ENCODE assay signal across 12 mouse cellular contexts in genomic region chr10:70874994-70875538, GRCm38 (mm10).
DNase-seq lines count a peak whose midpoint lies in the region; ATAC-seq and TF ChIP-seq lines count a peak whose summit lies in the region.
"Had no signal": no experiment of that assay in that cellular context is flagged by ENCODE, and none has a peak within 500 bp of the region (broad histone marks: within the 10 kb centered on the region; RNA-seq: fewer than 3 reads in every experiment).

No protein-coding gene starts in this region.

- WGBS in midbrain, embryonic 10.5 days = 58% methylated on average over 12 of the region's 12 CpGs
- WGBS in midbrain, embryonic 11.5 days = 34% methylated on average over 12 of the region's 12 CpGs
- WGBS in hindbrain, postnatal 0 days = 16% methylated on average over 12 of the region's 12 CpGs
- WGBS in neural tube, embryonic 15.5 days = 19% methylated on average over 12 of the region's 12 CpGs

- no peaks in the 10 kb centered on the region for H3K36me3 ChIP-seq in midbrain, embryonic 10.5 days
- H3K36me3 ChIP-seq in midbrain, embryonic 11.5 days (ENCODE audit: control insufficient read depth, insufficient read depth, low read length) = no peaks in the 10 kb centered on the region
- H3K36me3 ChIP-seq in hindbrain, postnatal 0 days (ENCODE audit: insufficient read depth, low read length) = no peaks in the 10 kb centered on the region
- no peaks in the 10 kb centered on the region for H3K36me3 ChIP-seq in neural tube, embryonic 15.5 days
- H3K36me3 ChIP-seq: liver, embryonic 13.5 days had no signal

- ATAC-seq in midbrain, embryonic 11.5 days (ENCODE audit: low FRiP score) = no peak
- ATAC-seq in hindbrain, postnatal 0 days = no peak
- ATAC-seq in neural tube, embryonic 15.5 days (ENCODE audit: low FRiP score) = peak; percentile 14; the same call in 1 of the 2 replicates

- no peak overlapping the region for H3K9ac ChIP-seq in midbrain, embryonic 11.5 days (ENCODE audit: low read length)
- H3K9ac ChIP-seq in hindbrain, postnatal 0 days (replicated peaks; ENCODE audit: low read length) = no peak overlapping the region
- no peak overlapping the region for H3K9ac ChIP-seq in neural tube, embryonic 15.5 days (replicated peaks)
- H3K9ac ChIP-seq: liver, embryonic 13.5 days had no signal

- no peak for TF ChIP-seq CTCF in hindbrain, postnatal 0 days (IDR thresholded peaks at IDR 0.05; ENCODE audit: low read depth)

- no peak overlapping the region for H3K4me3 ChIP-seq in midbrain, embryonic 10.5 days
- H3K4me3 ChIP-seq in midbrain, embryonic 11.5 days (ENCODE audit: low read depth, low read length) = no peak overlapping the region
- no peak overlapping the region for H3K4me3 ChIP-seq in hindbrain, postnatal 0 days (ENCODE audit: low read length)
- no peak overlapping the region for H3K4me3 ChIP-seq in neural tube, embryonic 15.5 days (replicated peaks)
- H3K4me3 ChIP-seq: left cerebral cortex, adult 2 months; liver, embryonic 13.5 days had no signal

- H3K27me3 ChIP-seq in midbrain, embryonic 10.5 days (ENCODE audit: low read depth, poor library complexity, severe bottlenecking) = no peaks in the 10 kb centered on the region
- H3K27me3 ChIP-seq in midbrain, embryonic 11.5 days (ENCODE audit: control insufficient read depth, insufficient read depth, low read length) = no peaks in the 10 kb centered on the region
- no peaks in the 10 kb centered on the region for H3K27me3 ChIP-seq in hindbrain, postnatal 0 days (ENCODE audit: insufficient read depth, low read length)
- no peaks in the 10 kb centered on the region for H3K27me3 ChIP-seq in neural tube, embryonic 15.5 days (replicated peaks)
- H3K27me3 ChIP-seq: liver, embryonic 13.5 days had no signal

- peaks cover 4% of the 10 kb centered on the region; the same call in 1 of the 2 replicates for H3K4me1 ChIP-seq in midbrain, embryonic 10.5 days
- H3K4me1 ChIP-seq in midbrain, embryonic 11.5 days (ENCODE audit: control insufficient read depth, insufficient read depth, low read length) = no peaks in the 10 kb centered on the region
- H3K4me1 ChIP-seq in hindbrain, postnatal 0 days (ENCODE audit: insufficient read depth, low read length) = no peaks in the 10 kb centered on the region
- 0 out of 2 replicates have a peak, but pooled peaks cover 5% of the 10 kb centered on the region for H3K4me1 ChIP-seq in neural tube, embryonic 15.5 days
- H3K4me1 ChIP-seq: liver, embryonic 13.5 days had no signal

- no peaks in the 10 kb centered on the region for H3K9me3 ChIP-seq in midbrain, embryonic 10.5 days (replicated peaks)
- no peaks in the 10 kb centered on the region for H3K9me3 ChIP-seq in midbrain, embryonic 11.5 days (ENCODE audit: control insufficient read depth, low read length)
- H3K9me3 ChIP-seq in hindbrain, postnatal 0 days (ENCODE audit: low read length) = no peaks in the 10 kb centered on the region
- H3K9me3 ChIP-seq in neural tube, embryonic 15.5 days (replicated peaks) = no peaks in the 10 kb centered on the region

- peak; percentile 48 for DNase-seq in embryo, embryonic 10 days (ENCODE audit: low spot score)
- no peak for DNase-seq in embryo, embryonic 9.5 days (ENCODE audit: extremely low spot score)
- peak; percentile 27 for DNase-seq in midbrain, embryonic 10.5 days (ENCODE audit: low spot score)
- no peak for DNase-seq in midbrain, embryonic 11.5 days (ENCODE audit: low spot score, missing footprints)
- peak; percentile 30 for DNase-seq in hindbrain, postnatal 0 days (ENCODE audit: low spot score)
- no peak for DNase-seq in Muller cell, postnatal 12 days (ENCODE audit: inconsistent ontology term)
- no peak for DNase-seq in cerebellum, adult 9-11 months
- DNase-seq: liver, embryonic 13.5 days; lung, postnatal 4 days; thymus, adult 18-20 months had no signal

- no peak overlapping the region for H3K27ac ChIP-seq in midbrain, embryonic 10.5 days (replicated peaks)
- H3K27ac ChIP-seq in midbrain, embryonic 11.5 days (ENCODE audit: low read depth, low read length) = no peak overlapping the region
- no peak overlapping the region for H3K27ac ChIP-seq in hindbrain, postnatal 0 days
- H3K27ac ChIP-seq in neural tube, embryonic 15.5 days (replicated peaks) = no peak overlapping the region
- H3K27ac ChIP-seq: left cerebral cortex, adult 2 months; liver, embryonic 13.5 days had no signal

- no peak overlapping the region for H3K4me2 ChIP-seq in midbrain, embryonic 11.5 days
- H3K4me2 ChIP-seq in hindbrain, postnatal 0 days (ENCODE audit: low read depth, low read length) = no peak overlapping the region
- H3K4me2 ChIP-seq in neural tube, embryonic 15.5 days = 0 out of 2 replicates have a peak overlapping the region, but pooled peaks have one; percentile 5
- H3K4me2 ChIP-seq: liver, embryonic 13.5 days had no signal

Comparison
In these comparisons a context has a peak if more than half of its experiments do, and no peak if none do; other contexts are left out.
1. DNase-seq: peak in embryo, embryonic 10 days (single experiment), midbrain, embryonic 10.5 days (single experiment) and hindbrain, postnatal 0 days (single experiment); none in embryo, embryonic 9.5 days (single experiment), midbrain, embryonic 11.5 days (single experiment), Muller cell, postnatal 12 days (single experiment) and cerebellum, adult 9-11 months (single experiment).